Mouse (Mus musculus): ENCODE measurements at regions not wholly inside any gene's neighbourhood (a gene's known extent, or its start where the extent isn't known, plus 50 kb on each side); places are given as distances from the start of the nearest gene placed in this dataset.
A peak's percentile ranks its signal among the peaks of the same experiment; 100 is the strongest.

DNA sequence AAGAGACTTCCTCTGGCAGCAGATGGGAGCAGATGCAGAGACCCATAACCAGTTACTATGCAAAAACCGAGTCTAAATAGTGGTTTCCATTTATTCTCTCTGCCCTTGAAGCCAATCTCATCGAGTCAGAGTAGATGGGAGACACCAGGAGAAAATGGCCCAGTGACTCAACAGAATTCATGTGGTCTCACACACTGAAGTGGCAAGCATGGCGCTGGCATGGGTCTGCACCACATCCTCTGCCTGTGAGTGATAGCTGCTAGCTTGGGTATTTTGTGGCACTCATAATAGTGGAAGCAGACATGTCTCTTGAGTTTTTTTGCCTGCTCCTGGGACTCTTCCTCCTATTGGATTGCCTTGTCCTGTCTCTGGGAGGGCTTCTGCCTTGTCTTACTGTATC lies 2767.6 kb downstream of the 9330182O14Rik start:
- H3K27ac ChIP-seq (ENCODE audit: control insufficient read depth, low read depth, low read length) = no peak overlapping the region
- no peak for TF ChIP-seq HCFC1 (IDR thresholded peaks at IDR 0.05; ENCODE audit: low read depth, low read length)
- TF ChIP-seq TAL1 (IDR thresholded peaks at IDR 0.05; ENCODE audit: low read length) = no peak
- no peak for TF ChIP-seq MAFK (IDR thresholded peaks at IDR 0.05; ENCODE audit: borderline replicate concordance, low read depth, low read length)
- TF ChIP-seq POLR2AphosphoS2 (IDR thresholded peaks at IDR 0.05; ENCODE audit: low read length) = no peak
- TF ChIP-seq BHLHE40 (IDR thresholded peaks at IDR 0.05; ENCODE audit: borderline replicate concordance, low read depth, low read length) = no peak
- no peak for TF ChIP-seq CTCF (IDR thresholded peaks at IDR 0.05 in 2 of 3, conservative IDR thresholded peaks at IDR 0.05 in 1 of 3; ENCODE audit: control insufficient read depth in 1 of 3, insufficient read depth in 1 of 3, low read depth in 2 of 3, low read length in 3 of 3, poor library complexity in 1 of 3, severe bottlenecking in 1 of 3)
- no peak for TF ChIP-seq MAX (IDR thresholded peaks at IDR 0.05; ENCODE audit: low read length)
- TF ChIP-seq SIN3A (IDR thresholded peaks at IDR 0.05; ENCODE audit: low read length) = no peak
- TF ChIP-seq ZC3H11A (IDR thresholded peaks at IDR 0.05; ENCODE audit: low read depth, low read length) = no peak
- TF ChIP-seq EP300 (IDR thresholded peaks at IDR 0.05; ENCODE audit: low read depth in 1 of 2, low read length in 2 of 2) = no peak
- no peak for TF ChIP-seq UBTF (IDR thresholded peaks at IDR 0.05; ENCODE audit: borderline replicate concordance, insufficient read depth, low read depth, low read length)
- TF ChIP-seq MXI1 (IDR thresholded peaks at IDR 0.05; ENCODE audit: low read depth, low read length) = no peak
- no peak for TF ChIP-seq KAT2A (conservative IDR thresholded peaks at IDR 0.05; ENCODE audit: low read depth, low read length)
- TF ChIP-seq NRF1 (IDR thresholded peaks at IDR 0.05; ENCODE audit: insufficient read depth, low read depth, low read length, poor library complexity, severe bottlenecking) = no peak
- TF ChIP-seq ZKSCAN1 (IDR thresholded peaks at IDR 0.05; ENCODE audit: low read depth, low read length) = no peak
- TF ChIP-seq ELF1 (IDR thresholded peaks at IDR 0.05; ENCODE audit: low read depth, low read length) = no peak
- TF ChIP-seq MYC (IDR thresholded peaks at IDR 0.05; ENCODE audit: low read depth, low read length) = no peak
- no peak for TF ChIP-seq RAD21 (IDR thresholded peaks at IDR 0.05; ENCODE audit: low read depth, low read length)
- TF ChIP-seq JUND (IDR thresholded peaks at IDR 0.05; ENCODE audit: low read depth, low read length) = no peak
- TF ChIP-seq E2F4 (IDR thresholded peaks at IDR 0.05; ENCODE audit: borderline replicate concordance, low read depth, low read length) = no peak
- no peak for DNase-seq (ENCODE audit: low read depth, low spot score)
- no peaks in the 10 kb centered on the region for H3K27me3 ChIP-seq (ENCODE audit: control insufficient read depth in 1 of 2, insufficient read depth in 2 of 2, low read length in 2 of 2)
- no peak overlapping the region for H3K4me3 ChIP-seq (ENCODE audit: control insufficient read depth in 1 of 2, insufficient read depth in 1 of 2, low read depth in 2 of 2, low read length in 2 of 2)
- H3K9me3 ChIP-seq (replicated peaks; ENCODE audit: insufficient read depth, low read length) = no peaks in the 10 kb centered on the region
- no peaks in the 10 kb centered on the region for H3K36me3 ChIP-seq (ENCODE audit: control insufficient read depth in 1 of 2, insufficient read depth in 2 of 2, low read length in 2 of 2)
- no peak overlapping the region for H3K9ac ChIP-seq (ENCODE audit: control insufficient read depth, low read depth, low read length, poor library complexity, severe bottlenecking)
- no peaks in the 10 kb centered on the region for H3K4me1 ChIP-seq (ENCODE audit: control insufficient read depth in 1 of 2, insufficient read depth in 2 of 2, low read length in 2 of 2)
- H3K79me2 ChIP-seq (ENCODE audit: control insufficient read depth, insufficient read depth, low read length, poor library complexity) = no peaks in the 10 kb centered on the region

DNA sequence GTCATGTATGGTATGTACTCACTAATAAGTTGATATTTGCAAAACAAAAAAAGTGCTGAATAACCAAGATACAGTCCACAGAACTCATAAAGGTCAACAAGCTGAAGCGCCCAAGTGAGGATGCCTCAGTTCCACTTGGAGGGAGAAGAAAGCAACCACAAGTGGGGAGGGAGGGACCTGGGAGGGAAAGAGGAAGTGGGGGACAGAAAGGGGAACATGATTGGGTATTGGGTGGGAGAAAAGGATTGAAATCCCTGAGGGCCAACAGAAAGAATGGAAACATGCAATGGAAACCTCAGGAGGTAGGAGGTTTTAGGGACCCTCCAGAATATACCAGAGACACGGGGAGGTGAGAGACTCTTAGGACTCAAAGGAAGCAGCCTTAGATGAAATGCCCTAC lies 2777.2 kb downstream of the 9330182O14Rik start:
- H3K9ac ChIP-seq (ENCODE audit: control insufficient read depth, low read depth, low read length, poor library complexity, severe bottlenecking) = no peak overlapping the region
- H3K27me3 ChIP-seq (ENCODE audit: control insufficient read depth in 1 of 2, insufficient read depth in 2 of 2, low read length in 2 of 2) = no peaks in the 10 kb centered on the region
- no peaks in the 10 kb centered on the region for H3K9me3 ChIP-seq (replicated peaks; ENCODE audit: insufficient read depth, low read length)
- TF ChIP-seq MAFK (IDR thresholded peaks at IDR 0.05; ENCODE audit: borderline replicate concordance, low read depth, low read length) (no peak), EP300 (IDR thresholded peaks at IDR 0.05; ENCODE audit: low read depth in 1 of 2, low read length in 2 of 2) (0 out of 4 replicates have a peak, but pooled peaks of 1 of the 2 experiments have one; percentile 23)
- no peak overlapping the region for H3K4me3 ChIP-seq (ENCODE audit: control insufficient read depth in 1 of 2, insufficient read depth in 1 of 2, low read depth in 2 of 2, low read length in 2 of 2)
- no peaks in the 10 kb centered on the region for H3K4me1 ChIP-seq (ENCODE audit: control insufficient read depth in 1 of 2, insufficient read depth in 2 of 2, low read length in 2 of 2)
- peak; percentile 74 for DNase-seq (ENCODE audit: low read depth, low spot score)
- H3K27ac ChIP-seq (ENCODE audit: control insufficient read depth, low read depth, low read length) = no peak overlapping the region
- peaks cover 0 to 3% of the 10 kb centered on the region in 2 experiments; a peak in 2 of 4 replicates for H3K36me3 ChIP-seq (ENCODE audit: control insufficient read depth in 1 of 2, insufficient read depth in 2 of 2, low read length in 2 of 2)
- H3K79me2 ChIP-seq (ENCODE audit: control insufficient read depth, insufficient read depth, low read length, poor library complexity) = no peaks in the 10 kb centered on the region
